Mouse (Mus musculus) midbrain, embryonic 16.5 days (tissue): Measurements from ENCODE around the gene Cpt1c. TPM values are rescaled to one million over a fixed set of nuclear protein-coding genes. Genes with fewer than 3 reads are reported as not detected.

Experiments used
- ATAC-seq: fragments of 200-750 bp; cut with Nextera tagmentation; 2 replicates; pipeline ENCODE4 v1.8.0; 2017; ENCODE audit warnings: moderate TSS enrichment
- H3K27ac ChIP-seq: fragments of 300-500 bp; sonication (generic); 2 replicates; pipeline ENCODE4 v1.5.1; 2014; ENCODE audit warnings: mild to moderate bottlenecking, low read length, mixed read lengths
- H3K27me3 ChIP-seq: fragments of 300-500 bp; sonication (generic); 2 replicates; pipeline ENCODE4 v1.6.1; 2014; ENCODE audit warnings: low read depth, low read length, mixed read lengths; ENCODE audit not compliant: control insufficient read depth, insufficient read depth
- H3K36me3 ChIP-seq: fragments of 300-500 bp; sonication (generic); 2 replicates; pipeline ENCODE4 v1.6.1; 2014; ENCODE audit warnings: mild to moderate bottlenecking, low read length, moderate library complexity, mixed read lengths; ENCODE audit not compliant: control insufficient read depth, insufficient read depth
- H3K4me1 ChIP-seq: fragments of 300-500 bp; sonication (generic); 2 replicates; pipeline ENCODE4 v1.6.1; 2014; ENCODE audit warnings: mild to moderate bottlenecking, low read length, mixed read lengths; ENCODE audit not compliant: control insufficient read depth, insufficient read depth
- H3K4me2 ChIP-seq: fragments of 300-500 bp; sonication (generic); 2 replicates; pipeline ENCODE4 v1.6.1; 2014; ENCODE audit warnings: mild to moderate bottlenecking, low read length, mixed read lengths
- H3K4me3 ChIP-seq: fragments of 300-500 bp; sonication (generic); 2 replicates; pipeline ENCODE4 v1.5.1; 2014; ENCODE audit warnings: low read depth, mild to moderate bottlenecking, low read length, moderate library complexity, mixed read lengths
- H3K9ac ChIP-seq: fragments of 300-500 bp; sonication (generic); 2 replicates; pipeline ENCODE4 v1.6.1; 2014; ENCODE audit warnings: low read depth, low read length, mixed read lengths
- H3K9me3 ChIP-seq: fragments of 300-500 bp; sonication (generic); replicated peaks from 2 replicates; pipeline ENCODE4 v1.6.1; 2014; ENCODE audit warnings: mild to moderate bottlenecking, low read length, mixed read lengths; ENCODE audit not compliant: control insufficient read depth, poor library complexity, severe bottlenecking
- WGBS: fragments of 180-500 bp; shearing (Covaris S2); extraction: QIAGEN DNeasy Blood & Tissue Kit; methylation state at CpG from one replicate; pipeline ENCODE4 v1.1.7; 2014; 5-methylcytosine and 5-hydroxymethylcytosine counted together
- polyA plus RNA-seq: library from polyadenylated mRNA; unstranded; fragments of >200 nt; fragmentation: Nextera tagmentation; extraction: Ambion mirVana; gene quantifications from 2 replicates; pipeline ENCODE4 v1.2.1, GENCODE M21; 2015

Cpt1c gene
- polyA plus RNA-seq, 1 experiment from 2014 or later = 63.1 TPM

DNA sequence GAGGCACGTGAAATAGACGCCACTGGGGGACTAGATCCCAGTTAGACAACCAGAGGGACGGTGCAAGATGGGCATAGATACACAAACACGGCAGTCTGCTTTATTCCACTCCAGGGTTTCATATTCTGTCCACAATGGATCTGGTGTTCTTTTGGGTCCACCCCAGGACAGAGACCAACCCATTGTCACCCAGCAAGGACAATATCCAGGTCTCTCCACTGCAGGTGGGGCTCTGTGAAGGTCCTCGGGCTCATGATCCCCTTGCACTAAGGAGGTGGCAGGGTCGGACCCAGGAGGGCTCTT, 417 bp upstream of the Cpt1c start:
- WGBS = 16% methylated on average over 6 of the region's 6 CpGs
- Histone ChIP-seq H3K4me2 (peak overlapping the region; percentile 87), H3K4me3 (peak overlapping the region; percentile 47), H3K27ac (peak overlapping the region; percentile 95), H3K27me3 (no peaks in the 10 kb centered on the region), H3K36me3 (peaks cover 24% of the 10 kb centered on the region), H3K9me3 (no peaks in the 10 kb centered on the region), H3K4me1 (peaks cover 34% of the 10 kb centered on the region), H3K9ac (peak overlapping the region; percentile 33; the same call in 1 of the 2 replicates)
- no peak for ATAC-seq

DNA sequence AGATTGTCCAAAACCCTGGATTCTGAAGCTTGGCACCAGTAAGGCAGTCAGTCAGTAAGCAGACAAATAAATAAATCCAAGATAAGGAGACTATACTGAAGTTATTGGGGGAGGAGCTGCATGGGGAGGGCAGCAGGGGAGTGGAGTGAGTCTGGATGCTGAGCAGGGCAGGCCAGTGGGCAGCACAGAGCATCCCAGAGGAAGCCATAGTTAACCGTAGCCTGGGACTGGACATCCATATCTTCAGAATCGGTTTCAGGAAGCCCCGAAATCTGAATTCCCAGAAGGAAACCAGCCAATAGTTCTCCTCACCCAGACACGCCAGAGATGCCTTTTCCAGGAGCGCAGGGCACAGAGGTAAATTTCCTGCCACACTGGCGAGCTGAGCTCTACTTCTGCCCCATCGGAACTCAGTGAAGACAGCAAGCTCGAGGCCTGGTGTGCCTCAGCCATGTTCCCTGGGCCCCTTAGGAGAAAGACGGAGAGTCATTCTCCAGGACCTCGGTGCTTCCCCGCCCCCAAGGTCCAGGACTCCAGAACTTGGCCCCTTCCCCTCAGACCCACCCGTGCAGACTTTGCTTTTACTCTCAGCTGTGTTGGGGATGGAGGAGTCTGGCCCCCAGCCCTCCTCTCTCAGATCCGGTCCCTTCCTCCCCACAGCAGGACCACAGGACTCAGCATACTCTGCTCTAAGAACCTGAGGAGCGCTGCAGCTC, 1.1 kb downstream of the Cpt1c start:
- H3K27me3 ChIP-seq = no peaks in the 10 kb centered on the region
- peaks cover 15% of the 10 kb centered on the region for H3K36me3 ChIP-seq
- no peak for ATAC-seq
- peak overlapping the region; percentile 47 for H3K4me3 ChIP-seq
- H3K4me1 ChIP-seq = peaks cover 34% of the 10 kb centered on the region
- H3K9me3 ChIP-seq = no peaks in the 10 kb centered on the region
- H3K27ac ChIP-seq = peak overlapping the region; percentile 95
- H3K9ac ChIP-seq = peak overlapping the region; percentile 73
- peak overlapping the region; percentile 87 for H3K4me2 ChIP-seq
- 23% methylated on average over 14 of the region's 14 CpGs for WGBS

DNA sequence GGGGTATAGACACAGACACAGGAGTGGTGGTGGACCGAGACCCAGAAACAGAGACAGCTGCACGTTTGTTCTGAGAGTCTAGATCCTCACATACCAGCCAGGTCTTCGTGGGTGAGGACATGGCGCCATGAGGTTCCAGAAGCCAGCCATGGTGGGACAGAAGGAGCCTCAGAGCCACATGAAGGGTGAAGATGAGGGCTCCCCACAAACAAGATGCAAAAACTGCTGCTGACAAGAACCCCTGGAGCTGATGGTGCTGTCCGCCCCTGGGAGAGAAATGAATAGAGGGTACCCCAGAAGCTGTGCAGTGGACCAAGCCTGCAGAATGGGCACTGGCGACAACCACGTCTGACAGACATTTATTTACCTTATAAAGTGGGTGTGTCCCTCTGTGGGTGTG, 3.5 kb downstream of the Cpt1c start:
- Histone ChIP-seq H3K4me2 (peak overlapping the region; percentile 63), H3K27me3 (no peaks in the 10 kb centered on the region), H3K9me3 (no peaks in the 10 kb centered on the region), H3K4me1 (peaks cover 34% of the 10 kb centered on the region), H3K27ac (peak overlapping the region; percentile 71), H3K36me3 (peaks cover 7% of the 10 kb centered on the region; the same call in 1 of the 2 replicates), H3K4me3 (peak overlapping the region; percentile 56), H3K9ac (peak overlapping the region; percentile 43)
- ATAC-seq = no peak
- WGBS = 68% methylated on average over 7 of the region's 7 CpGs

DNA sequence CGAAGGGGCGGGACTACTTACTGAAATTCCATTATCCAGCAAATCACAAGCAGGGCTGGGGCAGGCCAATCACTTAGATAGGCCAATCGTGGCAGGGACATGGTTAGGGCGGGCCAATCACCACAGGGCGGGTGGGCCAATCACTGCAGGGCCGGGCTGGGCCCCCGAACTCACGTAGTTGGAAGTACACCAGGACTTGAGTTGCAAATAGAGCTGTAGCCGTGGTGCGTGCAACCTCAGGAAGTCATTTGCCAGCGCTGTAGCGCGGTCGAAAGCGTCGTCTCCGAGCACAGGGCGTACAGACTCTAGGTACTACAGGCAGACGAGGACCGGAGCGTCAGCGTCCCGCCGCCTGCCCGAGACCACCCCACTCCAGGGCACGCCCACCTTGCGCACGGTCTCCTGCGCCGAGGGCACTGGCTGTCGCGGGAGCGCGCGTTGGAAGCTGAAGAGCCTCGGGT, 4.4 kb downstream of the Cpt1c start:
- peaks cover 14% of the 10 kb centered on the region; the same call in 1 of the 2 replicates for H3K36me3 ChIP-seq
- H3K9me3 ChIP-seq = no peaks in the 10 kb centered on the region
- peaks cover 33% of the 10 kb centered on the region for H3K4me1 ChIP-seq
- peak overlapping the region; percentile 71 for H3K27ac ChIP-seq
- peak overlapping the region; percentile 56 for H3K4me3 ChIP-seq
- H3K9ac ChIP-seq = peak overlapping the region; percentile 43
- WGBS = under 1% methylated on average over 36 of the region's 36 CpGs
- H3K27me3 ChIP-seq = no peaks in the 10 kb centered on the region
- peak; percentile 95 for ATAC-seq
- peak overlapping the region; percentile 63 for H3K4me2 ChIP-seq

DNA sequence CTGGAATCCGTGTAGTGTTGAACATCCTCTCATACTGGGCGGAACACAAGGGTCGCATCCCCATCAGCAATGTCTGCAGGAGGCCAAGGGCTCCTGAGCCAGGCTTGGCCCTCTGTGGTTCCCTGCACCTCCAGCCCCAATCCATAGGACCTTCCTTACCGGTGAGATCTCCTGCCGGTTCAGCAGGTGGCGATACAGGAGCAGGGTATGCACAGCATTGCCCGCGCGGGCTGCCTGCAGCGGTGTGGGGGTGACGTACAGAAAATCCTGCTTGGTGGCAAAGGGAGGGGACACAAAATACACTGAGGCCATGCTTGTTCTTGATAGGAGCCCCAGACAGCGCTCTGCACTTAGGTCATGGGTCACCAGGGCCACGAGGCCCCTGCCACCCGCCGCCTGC, 8.0 kb downstream of the Cpt1c start:
- H3K4me3 ChIP-seq = no peak overlapping the region
- H3K27me3 ChIP-seq = no peaks in the 10 kb centered on the region
- H3K27ac ChIP-seq = no peak overlapping the region
- 77% methylated on average over 15 of the region's 15 CpGs for WGBS
- no peak overlapping the region for H3K9ac ChIP-seq
- peaks cover 24% of the 10 kb centered on the region for H3K36me3 ChIP-seq
- H3K4me2 ChIP-seq = no peak overlapping the region
- peaks cover 9% of the 10 kb centered on the region for H3K4me1 ChIP-seq
- no peak for ATAC-seq
- H3K9me3 ChIP-seq = no peaks in the 10 kb centered on the region

DNA sequence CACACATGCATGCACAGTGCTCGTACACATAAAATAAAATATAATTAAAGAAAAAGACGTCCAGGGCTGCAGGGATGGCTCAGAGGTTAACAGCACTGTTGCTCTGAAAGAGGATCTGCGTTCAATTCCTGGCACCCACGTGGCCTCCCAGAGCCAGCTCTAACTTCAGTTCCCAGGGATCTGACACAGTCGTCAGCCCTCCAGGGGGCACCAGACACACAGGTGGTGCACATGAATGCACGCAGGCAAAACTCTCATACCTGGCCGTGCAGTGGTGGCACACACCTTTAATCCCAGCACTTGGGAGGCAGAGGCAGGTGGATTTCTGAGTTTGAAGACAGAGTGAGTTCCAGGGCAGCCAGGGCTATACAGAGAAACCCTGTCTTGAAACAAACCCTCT, 8.7 kb downstream of the Cpt1c start:
- no peak overlapping the region for H3K4me2 ChIP-seq
- no peak overlapping the region for H3K27ac ChIP-seq
- H3K9me3 ChIP-seq = no peaks in the 10 kb centered on the region
- peaks cover 24% of the 10 kb centered on the region for H3K36me3 ChIP-seq
- H3K27me3 ChIP-seq = no peaks in the 10 kb centered on the region
- H3K9ac ChIP-seq = no peak overlapping the region
- H3K4me1 ChIP-seq = peaks cover 2% of the 10 kb centered on the region
- WGBS = 80% methylated on average over 7 of the region's 7 CpGs
- no peak for ATAC-seq
- H3K4me3 ChIP-seq = no peak overlapping the region

DNA sequence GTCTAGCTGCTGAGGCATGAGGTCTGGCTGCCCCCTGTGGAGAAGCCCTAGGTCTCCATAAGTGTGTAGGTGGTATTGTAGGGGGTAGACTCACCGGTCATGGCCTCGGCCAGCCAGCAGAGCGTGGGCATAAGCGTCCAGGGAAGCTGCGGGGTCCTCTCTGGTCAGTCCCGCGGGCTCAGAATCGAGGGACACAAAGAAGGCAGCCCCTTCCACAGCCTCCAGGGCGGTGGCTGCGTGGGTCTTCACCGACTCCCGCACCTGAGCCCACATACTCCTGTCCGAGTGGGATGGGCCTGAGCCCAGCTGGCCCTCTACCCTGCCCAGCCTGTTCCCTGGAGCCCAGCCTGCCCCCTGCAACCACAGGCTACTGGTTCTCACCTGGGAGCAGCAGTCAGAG, 9.7 kb downstream of the Cpt1c start:
- Histone ChIP-seq H3K9ac (no peak overlapping the region), H3K4me2 (no peak overlapping the region), H3K27me3 (no peaks in the 10 kb centered on the region), H3K9me3 (no peaks in the 10 kb centered on the region), H3K36me3 (peaks cover 27% of the 10 kb centered on the region), H3K4me1 (no peaks in the 10 kb centered on the region; the same call in 1 of the 2 replicates), H3K4me3 (no peak overlapping the region), H3K27ac (no peak overlapping the region)
- 95% methylated on average over 12 of the region's 13 CpGs for WGBS
- no peak for ATAC-seq

DNA sequence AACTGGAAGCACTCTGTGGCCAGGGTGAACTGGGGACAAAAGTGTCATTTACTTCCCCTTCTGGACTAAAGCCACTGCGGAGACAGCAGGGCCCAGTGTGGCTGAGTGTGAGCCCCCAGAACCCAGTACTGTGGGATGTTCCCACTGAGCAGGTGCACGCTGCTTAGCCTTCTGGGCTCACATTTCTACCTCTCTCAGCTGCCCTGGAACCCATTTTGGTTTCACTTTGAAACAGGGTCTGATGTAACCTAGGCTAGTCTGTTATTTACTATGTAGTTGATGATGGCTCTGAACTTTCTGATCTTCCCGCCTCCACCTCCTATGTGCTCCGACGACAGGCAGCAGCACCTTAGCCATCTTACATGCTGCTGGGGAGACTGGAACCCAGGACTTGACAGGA, 11.8 kb downstream of the Cpt1c start:
- Histone ChIP-seq H3K36me3 (peaks cover 29% of the 10 kb centered on the region), H3K4me1 (no peaks in the 10 kb centered on the region)
- WGBS = 93% methylated on average over 5 of the region's 5 CpGs

DNA sequence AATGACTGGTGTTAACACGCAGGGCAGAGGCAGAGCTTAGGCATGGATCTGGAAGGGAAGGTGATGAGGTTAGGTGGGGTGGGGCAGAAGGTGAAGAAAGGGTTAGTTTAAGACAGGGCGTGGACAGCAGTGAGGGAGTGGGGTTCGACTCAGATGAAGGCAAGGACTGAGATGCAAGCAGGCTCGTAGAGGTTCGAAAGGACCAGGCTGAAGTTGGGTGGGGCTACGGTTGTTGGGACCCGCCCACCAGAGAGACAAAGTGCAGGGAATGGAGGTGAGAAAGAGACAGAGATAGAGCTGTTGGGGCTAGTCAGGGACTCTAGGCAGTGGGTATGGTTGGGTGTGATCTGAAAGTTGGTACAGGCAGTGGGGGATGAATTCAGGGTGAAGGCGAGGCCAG, 12.3 kb downstream of the Cpt1c start:
- Histone ChIP-seq H3K27me3 (no peaks in the 10 kb centered on the region), H3K9me3 (no peaks in the 10 kb centered on the region), H3K9ac (no peak overlapping the region), H3K4me1 (no peaks in the 10 kb centered on the region), H3K36me3 (peaks cover 29% of the 10 kb centered on the region), H3K4me2 (no peak overlapping the region), H3K4me3 (no peak overlapping the region), H3K27ac (no peak overlapping the region)
- ATAC-seq = no peak
- 88% methylated on average over 8 of the region's 8 CpGs for WGBS

More for the DNA sequence above, 11.8 kb downstream of the Cpt1c start:
- ATAC-seq = no peak
- no peak overlapping the region for H3K9ac ChIP-seq
- H3K27ac ChIP-seq = no peak overlapping the region
- H3K9me3 ChIP-seq = no peaks in the 10 kb centered on the region
- H3K4me2 ChIP-seq = no peak overlapping the region
- H3K4me3 ChIP-seq = no peak overlapping the region
- no peaks in the 10 kb centered on the region for H3K27me3 ChIP-seq
